Mouse (Mus musculus) kidney, embryonic 15.5 days (tissue): ENCODE measurements around the gene Nsg2. TPM values are rescaled to one million over a fixed set of nuclear protein-coding genes. Genes with fewer than 3 reads are reported as not detected.
"Not testable (repeated sequence)": the region's sequence is repeated elsewhere in the genome, so short reads cannot be mapped to it uniquely, and the experiment has no call there.

Source experiments
- ATAC-seq: fragments of 200-750 bp; cut with Nextera tagmentation; replicated peaks from 2 replicates; pipeline ENCODE4 v1.8.0; 2017; ENCODE audit warnings: moderate TSS enrichment; ENCODE audit not compliant: low FRiP score
- H3K27ac ChIP-seq: fragments of 300-500 bp; sonication (generic); 2 replicates; pipeline ENCODE4 v1.5.1; 2015; ENCODE audit warnings: mild to moderate bottlenecking, inconsistent platforms
- H3K27me3 ChIP-seq: fragments of 300-500 bp; sonication (generic); 2 replicates; pipeline ENCODE4 v1.6.1; 2015; ENCODE audit warnings: inconsistent platforms
- H3K36me3 ChIP-seq: fragments of 300-500 bp; sonication (generic); 2 replicates; pipeline ENCODE4 v1.6.1; 2015; ENCODE audit warnings: inconsistent platforms
- H3K4me1 ChIP-seq: fragments of 300-500 bp; sonication (generic); 2 replicates; pipeline ENCODE4 v1.6.1; 2015; ENCODE audit warnings: inconsistent platforms
- H3K4me2 ChIP-seq: fragments of 300-500 bp; sonication (generic); 2 replicates; pipeline ENCODE4 v1.6.1; 2015; ENCODE audit warnings: moderate library complexity, mild to moderate bottlenecking, inconsistent platforms
- H3K4me3 ChIP-seq: fragments of 300-500 bp; sonication (generic); replicated peaks from 2 replicates; pipeline ENCODE4 v1.5.1; 2015; ENCODE audit warnings: mild to moderate bottlenecking, inconsistent platforms
- H3K9ac ChIP-seq: fragments of 300-500 bp; sonication (generic); 2 replicates; pipeline ENCODE4 v1.6.1; 2015; ENCODE audit warnings: mild to moderate bottlenecking, inconsistent platforms
- H3K9me3 ChIP-seq: fragments of 300-500 bp; sonication (generic); replicated peaks from 2 replicates; pipeline ENCODE4 v1.6.1; 2016; ENCODE audit warnings: inconsistent platforms
- WGBS: fragments of 180-500 bp; shearing (Covaris S2); methylation state at CpG from one replicate; pipeline ENCODE4 v1.1.7; 2015; ENCODE audit warnings: mixed read lengths; 5-methylcytosine and 5-hydroxymethylcytosine counted together
- polyA plus RNA-seq: library from polyadenylated mRNA; unstranded; fragments of >200 nt; fragmentation: Nextera tagmentation; extraction: Ambion mirVana; gene quantifications from 2 replicates; pipeline ENCODE4 v1.2.1, GENCODE M21; 2015

The Nsg2 gene
- polyA plus RNA-seq = 4.6 and 7.7 TPM in 2 replicates

- Histone ChIP-seq H3K9me3 (no peaks in the 10 kb centered on the region), H3K4me2 (peak within 1 kb of the TSS; percentile 59), H3K36me3 (no peaks in the 10 kb centered on the region), H3K27ac (no peak within 1 kb of the TSS), H3K4me3 (peak within 1 kb of the TSS; percentile 34), H3K27me3 (peaks cover 7% of the 10 kb centered on the region; the same call in 1 of the 2 replicates), H3K9ac (0 out of 2 replicates have a peak within 1 kb of the TSS, but pooled peaks have one; percentile 15), H3K4me1 (peaks cover 31% of the 10 kb centered on the region)
- under 1% methylated on average over 16 of the region's 16 CpGs for WGBS
- peak; percentile 96 for ATAC-seq
Observed at GRCm38 (mm10) chr11:32000281-32000680, at the start of gene Nsg2. Nsg2 (plus strand) TSS chr11:32000463.

GRCm38 (mm10) chr11:31960071-31960470 is 40.2 kb upstream of the Nsg2 start:
- H3K27me3 ChIP-seq = no peaks in the 10 kb centered on the region
- H3K9ac ChIP-seq = no peak overlapping the region
- H3K4me2 ChIP-seq = no peak overlapping the region
- H3K36me3 ChIP-seq = no peaks in the 10 kb centered on the region
- no peaks in the 10 kb centered on the region for H3K9me3 ChIP-seq
- H3K4me1 ChIP-seq = no peaks in the 10 kb centered on the region
- ATAC-seq = no peak
- H3K27ac ChIP-seq = no peak overlapping the region
- no peak overlapping the region for H3K4me3 ChIP-seq

GRCm38 (mm10) chr11:31963993-31964392 is 36.3 kb upstream of the Nsg2 start:
- H3K27me3 ChIP-seq = no peaks in the 10 kb centered on the region
- no peak overlapping the region for H3K4me2 ChIP-seq
- WGBS = 87% methylated on average over 1 of the region's 1 CpGs
- no peak for ATAC-seq
- no peaks in the 10 kb centered on the region for H3K9me3 ChIP-seq
- peaks cover 4% of the 10 kb centered on the region for H3K4me1 ChIP-seq
- no peaks in the 10 kb centered on the region for H3K36me3 ChIP-seq
- H3K9ac ChIP-seq = no peak overlapping the region
- no peak overlapping the region for H3K27ac ChIP-seq
- H3K4me3 ChIP-seq = no peak overlapping the region

GRCm38 (mm10) chr11:31965256-31966134 is 34.8 kb upstream of the Nsg2 start, which contains the start of gene 4930524B15Rik:
4930524B15Rik (plus strand) TSS chr11:31965592.
- no peaks in the 10 kb centered on the region for H3K36me3 ChIP-seq
- H3K4me2 ChIP-seq = peak within 1 kb of the TSS; percentile 61
- no peaks in the 10 kb centered on the region for H3K27me3 ChIP-seq
- peaks cover 4% of the 10 kb centered on the region for H3K4me1 ChIP-seq
- H3K27ac ChIP-seq = no peak within 1 kb of the TSS
- peak within 1 kb of the TSS; percentile 27 for H3K4me3 ChIP-seq
- H3K9me3 ChIP-seq = no peaks in the 10 kb centered on the region
- 43% methylated on average over 49 of the region's 49 CpGs for WGBS
- 0 out of 2 replicates have a peak within 1 kb of the TSS, but pooled peaks have one; percentile 31 for H3K9ac ChIP-seq
- peak; percentile 36; the same call in 1 of the 2 replicates for ATAC-seq

- WGBS = 70% methylated on average over 4 of the region's 4 CpGs
- Histone ChIP-seq H3K9ac (no peak overlapping the region), H3K9me3 (no peaks in the 10 kb centered on the region), H3K4me1 (peaks cover 3% of the 10 kb centered on the region), H3K4me2 (no peak overlapping the region), H3K27me3 (no peaks in the 10 kb centered on the region), H3K27ac (no peak overlapping the region), H3K36me3 (no peaks in the 10 kb centered on the region), H3K4me3 (no peak overlapping the region)
- no peak for ATAC-seq
Observed at GRCm38 (mm10) chr11:31974132-31974531, 26.1 kb upstream of the Nsg2 start.

GRCm38 (mm10) chr11:31974826-31975225 is 25.4 kb upstream of the Nsg2 start:
- no peak overlapping the region for H3K4me3 ChIP-seq
- peaks cover 3% of the 10 kb centered on the region for H3K4me1 ChIP-seq
- WGBS = 53% methylated on average over 8 of the region's 8 CpGs
- no peaks in the 10 kb centered on the region for H3K36me3 ChIP-seq
- no peak overlapping the region for H3K4me2 ChIP-seq
- no peaks in the 10 kb centered on the region for H3K27me3 ChIP-seq
- peaks cover 2% of the 10 kb centered on the region for H3K9me3 ChIP-seq
- ATAC-seq = 0 out of 2 replicates have a peak, but pooled peaks have one; percentile 49
- H3K27ac ChIP-seq = no peak overlapping the region
- H3K9ac ChIP-seq = no peak overlapping the region

GRCm38 (mm10) chr11:31975678-31976077 is 24.6 kb upstream of the Nsg2 start:
- Histone ChIP-seq H3K9ac (no peak overlapping the region), H3K27me3 (no peaks in the 10 kb centered on the region), H3K36me3 (no peaks in the 10 kb centered on the region), H3K27ac (no peak overlapping the region), H3K4me2 (no peak overlapping the region), H3K4me3 (no peak overlapping the region), H3K9me3 (peaks cover 6% of the 10 kb centered on the region), H3K4me1 (peaks cover 3% of the 10 kb centered on the region)
- WGBS = 82% methylated on average over 5 of the region's 5 CpGs
- no peak for ATAC-seq

GRCm38 (mm10) chr11:31976137-31976536 is 24.1 kb upstream of the Nsg2 start:
- H3K4me2 ChIP-seq = no peak overlapping the region
- 74% methylated on average over 5 of the region's 5 CpGs for WGBS
- H3K9me3 ChIP-seq = peaks cover 6% of the 10 kb centered on the region

GRCm38 (mm10) chr11:31980089-31980488 is 20.2 kb upstream of the Nsg2 start:
- H3K27me3 ChIP-seq, H3K36me3 ChIP-seq, H3K4me1 ChIP-seq, H3K9me3 ChIP-seq, H3K27ac ChIP-seq, H3K4me2 ChIP-seq, H3K9ac ChIP-seq, H3K4me3 ChIP-seq, ATAC-seq: not testable (repeated sequence)
- WGBS = 89% methylated on average over 5 of the region's 5 CpGs

More at GRCm38 (mm10) chr11:31976137-31976536, 24.1 kb upstream of the Nsg2 start:
- Histone ChIP-seq H3K27ac (no peak overlapping the region), H3K36me3 (no peaks in the 10 kb centered on the region), H3K9ac (no peak overlapping the region), H3K4me1 (peaks cover 3% of the 10 kb centered on the region), H3K4me3 (no peak overlapping the region), H3K27me3 (no peaks in the 10 kb centered on the region)
- no peak for ATAC-seq

GRCm38 (mm10) chr11:31981830-31982229 is 18.4 kb upstream of the Nsg2 start:
- Histone ChIP-seq H3K27me3 (no peaks in the 10 kb centered on the region), H3K9me3 (peaks cover 6% of the 10 kb centered on the region), H3K9ac (no peak overlapping the region), H3K4me1 (no peaks in the 10 kb centered on the region), H3K4me3 (no peak overlapping the region), H3K4me2 (no peak overlapping the region), H3K27ac (no peak overlapping the region), H3K36me3 (no peaks in the 10 kb centered on the region)
- no peak for ATAC-seq
- 93% methylated on average over 7 of the region's 7 CpGs for WGBS

- H3K4me3 ChIP-seq, H3K27ac ChIP-seq, H3K9ac ChIP-seq, ATAC-seq, H3K9me3 ChIP-seq, H3K36me3 ChIP-seq, H3K4me2 ChIP-seq, H3K4me1 ChIP-seq, H3K27me3 ChIP-seq: not testable (repeated sequence)
- WGBS = 86% methylated on average over 13 of the region's 13 CpGs
Observed at GRCm38 (mm10) chr11:31982247-31982943, 17.9 kb upstream of the Nsg2 start.

GRCm38 (mm10) chr11:31983249-31983648 is 17.0 kb upstream of the Nsg2 start:
- Histone ChIP-seq H3K4me1 (no peaks in the 10 kb centered on the region), H3K4me3 (no peak overlapping the region), H3K4me2 (no peak overlapping the region), H3K9me3 (peaks cover 6% of the 10 kb centered on the region), H3K27ac (no peak overlapping the region), H3K27me3 (no peaks in the 10 kb centered on the region), H3K36me3 (no peaks in the 10 kb centered on the region), H3K9ac (no peak overlapping the region)
- ATAC-seq = no peak
